23 mouse cellular contexts compared by ENCODE assay signal in genomic region chr12:30432861-30433260, GRCm38 (mm10). TPM values are rescaled to one million over a fixed set of nuclear protein-coding genes. Genes with fewer than 3 reads are reported as not detected.
DNase-seq lines count a peak whose midpoint lies in the region; ATAC-seq lines count a peak whose summit lies in the region.
"Had no signal": no experiment of that assay in that cellular context is flagged by ENCODE, and none has a peak within 500 bp of the region (broad histone marks: within the 10 kb centered on the region; RNA-seq: fewer than 3 reads in every experiment).

No protein-coding gene starts in this region.

- no peak overlapping the region for H3K4me2 ChIP-seq in kidney, embryonic 14.5 days (replicated peaks; ENCODE audit: low read depth, low read length)
- H3K4me2 ChIP-seq: embryonic facial prominence, embryonic 13.5 days; embryonic facial prominence, embryonic 15.5 days; forebrain, embryonic 12.5 days had no signal

- H3K36me3 ChIP-seq in kidney, embryonic 14.5 days (ENCODE audit: control insufficient read depth, insufficient read depth, low read length), result no peaks in the 10 kb centered on the region
- H3K36me3 ChIP-seq: embryonic facial prominence, embryonic 13.5 days; embryonic facial prominence, embryonic 15.5 days; forebrain, embryonic 10.5 days; forebrain, embryonic 12.5 days had no signal

- ATAC-seq in kidney, embryonic 14.5 days (ENCODE audit: low FRiP score, low TSS enrichment), result no peak
- ATAC-seq: forebrain, embryonic 14.5 days had no signal

- 77% methylated on average over 5 of the region's 5 CpGs for WGBS in kidney, embryonic 14.5 days

- no peak overlapping the region for H3K27ac ChIP-seq in kidney, embryonic 14.5 days (ENCODE audit: low read depth, low read length)
- H3K27ac ChIP-seq: embryonic facial prominence, embryonic 13.5 days; embryonic facial prominence, embryonic 15.5 days; forebrain, embryonic 10.5 days; forebrain, embryonic 12.5 days had no signal

- no peak overlapping the region for H3K9ac ChIP-seq in kidney, embryonic 14.5 days (ENCODE audit: low read depth, low read length)
- H3K9ac ChIP-seq: embryonic facial prominence, embryonic 13.5 days; embryonic facial prominence, embryonic 15.5 days; forebrain, embryonic 12.5 days had no signal

- H3K9me3 ChIP-seq in kidney, embryonic 14.5 days (ENCODE audit: control insufficient read depth, low read length), result no peaks in the 10 kb centered on the region
- H3K9me3 ChIP-seq: embryonic facial prominence, embryonic 13.5 days; embryonic facial prominence, embryonic 15.5 days; forebrain, embryonic 10.5 days; forebrain, embryonic 12.5 days had no signal

- H3K27me3 ChIP-seq in kidney, embryonic 14.5 days (ENCODE audit: control insufficient read depth, insufficient read depth, low read length), result no peaks in the 10 kb centered on the region
- H3K27me3 ChIP-seq: embryonic facial prominence, embryonic 13.5 days; embryonic facial prominence, embryonic 15.5 days; forebrain, embryonic 12.5 days had no signal

- H3K4me1 ChIP-seq in kidney, embryonic 14.5 days (ENCODE audit: control insufficient read depth, insufficient read depth, low read length), result no peaks in the 10 kb centered on the region
- H3K4me1 ChIP-seq: embryonic facial prominence, embryonic 13.5 days; embryonic facial prominence, embryonic 15.5 days; forebrain, embryonic 10.5 days; forebrain, embryonic 12.5 days had no signal

- peak; percentile 13 for DNase-seq in kidney, adult 18-20 months
- DNase-seq in kidney, postnatal 14 days, result no peak
- peak; percentile 53 for DNase-seq in kidney, adult 9 months
- DNase-seq in kidney, postnatal 4 days, result no peak
- peak; percentile 32 to 47 for DNase-seq in kidney, postnatal 36 days
- DNase-seq: adrenal gland, adult 2 months; adrenal gland, postnatal 10 days; adrenal gland, postnatal 25 days; cerebellum, adult 11 months; cerebellum, adult 18-20 months; cerebellum, adult 8-10 months; cerebellum, adult 9-11 months; cerebellum, postnatal 14 days; cerebellum, postnatal 36 days; embryo, embryonic 11 days had no signal

- H3K4me3 ChIP-seq in kidney, embryonic 14.5 days (ENCODE audit: low read length), result no peak overlapping the region
- H3K4me3 ChIP-seq: embryonic facial prominence, embryonic 13.5 days; embryonic facial prominence, embryonic 15.5 days; erythroblast, embryonic 14.5 days; forebrain, embryonic 10.5 days; forebrain, embryonic 12.5 days had no signal

RNA-seq across cellular contexts. Expression of gene Sntg2, which starts 59.7 kb away (rescaled TPM):
- 2.2 and 2.9 TPM in 2 replicates for polyA plus RNA-seq in kidney, embryonic 14.5 days (2014; fragmentation: Nextera tagmentation; extraction: Ambion mirVana)
- polyA plus RNA-seq: C2C12; erythroblast, embryonic 14.5 days had no signal

Comparison
In these comparisons a context has a peak if more than half of its experiments do, and no peak if none do; other contexts are left out.
1. DNase-seq: peak in kidney, adult 18-20 months (single experiment), kidney, adult 9 months (single experiment) and kidney, postnatal 36 days (2 of 2); none in kidney, postnatal 14 days (single experiment) and kidney, postnatal 4 days (0 of 2).